Mouse (Mus musculus) CH12.LX (cell line): ENCODE results near the gene Ireb2. TPM values are rescaled to one million over a fixed set of nuclear protein-coding genes. Genes with fewer than 3 reads are reported as not detected.

Source experiments
- DNase-seq: peaks from one replicate; pipeline ENCODE4 v3.0.0-alpha.2; 2013; ENCODE audit errors: extremely low read depth
- H3K27ac ChIP-seq: 2 replicates; pipeline ENCODE4 v1.5.1; 2012; ENCODE audit warnings: low read depth, mild to moderate bottlenecking, control low read depth, moderate library complexity; ENCODE audit not compliant: insufficient read depth
- H3K27me3 ChIP-seq: replicated peaks from 2 replicates; pipeline ENCODE3; 2012; ENCODE audit warnings: inconsistent platforms
- H3K36me3 ChIP-seq, 2 experiments: replicated peaks in 1 of 2; 2 replicates each; pipeline versions ENCODE3 to v1.6.1; 2012; ENCODE audit warnings: inconsistent platforms in 1 of 2, low read length in 1 of 2, mild to moderate bottlenecking in 1 of 2, mixed read lengths in 1 of 2, moderate library complexity in 1 of 2; ENCODE audit not compliant: control insufficient read depth in 1 of 2, insufficient read depth in 1 of 2
- H3K4me1 ChIP-seq, 2 experiments: 2 replicates each; pipeline ENCODE4 v1.6.1; 2012; ENCODE audit warnings: inconsistent platforms in 1 of 2, moderate library complexity in 1 of 2; ENCODE audit not compliant: insufficient read depth in 2 of 2, control insufficient read depth in 1 of 2
- H3K4me2 ChIP-seq: 2 replicates; pipeline ENCODE4 v1.6.1; 2012; ENCODE audit warnings: low read depth, mild to moderate bottlenecking, control low read depth; ENCODE audit not compliant: poor library complexity, insufficient read depth, severe bottlenecking
- H3K4me3 ChIP-seq, 3 experiments: fragments of 150-350 bp in 1 of 3; sonication (generic) in 1 of 3; replicated peaks in 1 of 3; 2 replicates each; pipeline versions ENCODE3 to v1.5.1; 2011 to 2012; ENCODE audit warnings: low read depth in 2 of 3, low read length in 2 of 3, mild to moderate bottlenecking in 2 of 3, moderate library complexity in 2 of 3, control low read depth in 1 of 3, improper control_type of control experiment in 1 of 3, inconsistent platforms in 1 of 3, mixed read lengths in 1 of 3; ENCODE audit not compliant: poor library complexity in 1 of 3
- H3K79me2 ChIP-seq: replicated peaks from 2 replicates; pipeline ENCODE4 v1.6.1; 2012; ENCODE audit warnings: mild to moderate bottlenecking, moderate library complexity; ENCODE audit not compliant: control insufficient read depth, poor library complexity, insufficient read depth, severe bottlenecking; ENCODE audit errors: extremely low read depth
- H3K9ac ChIP-seq: 2 replicates; pipeline ENCODE4 v1.6.1; 2012; ENCODE audit warnings: low read depth, mild to moderate bottlenecking, control low read depth, moderate library complexity; ENCODE audit not compliant: insufficient read depth
- H3K9me3 ChIP-seq: replicated peaks from 2 replicates; pipeline ENCODE3; 2012; ENCODE audit warnings: low read length, inconsistent platforms, mixed read lengths
- CTCF ChIP-seq, 2 experiments: IDR thresholded peaks in 1 of 2; conservative IDR thresholded peaks in 1 of 2; 2 replicates each; pipeline ENCODE4 v1.5.1; 2011 to 2012; ENCODE audit warnings: low read depth in 2 of 2, low read length in 2 of 2, improper control_type of control experiment in 1 of 2, inconsistent platforms in 1 of 2, mild to moderate bottlenecking in 1 of 2, moderate library complexity in 1 of 2
- E2F4 ChIP-seq: IDR thresholded peaks from 2 replicates; pipeline ENCODE4 v1.6.1; 2011; ENCODE audit warnings: low read depth, low read length, improper control_type of control experiment; ENCODE audit not compliant: insufficient replicate concordance
- ELF1 ChIP-seq: IDR thresholded peaks from 2 replicates; pipeline ENCODE4 v1.6.1; 2014; ENCODE audit warnings: low read depth, mild to moderate bottlenecking, inconsistent platforms, low read length, improper control_type of control experiment
- GABPA ChIP-seq: IDR thresholded peaks from 2 replicates; pipeline ENCODE4 v1.6.1; 2012; ENCODE audit warnings: low read depth, low read length, improper control_type of control experiment, inconsistent platforms; ENCODE audit not compliant: insufficient replicate concordance
- JUN ChIP-seq: IDR thresholded peaks from 2 replicates; pipeline ENCODE4 v1.6.1; 2011; ENCODE audit warnings: low read depth, mild to moderate bottlenecking, low read length, improper control_type of control experiment, moderate library complexity; ENCODE audit not compliant: insufficient read depth
- MAX ChIP-seq: IDR thresholded peaks from 2 replicates; pipeline ENCODE4 v1.6.1; 2011; ENCODE audit warnings: low read length, improper control_type of control experiment
- MAZ ChIP-seq: IDR thresholded peaks from 2 replicates; pipeline ENCODE4 v1.6.1; 2012; ENCODE audit warnings: low read depth, mild to moderate bottlenecking, inconsistent platforms, low read length, improper control_type of control experiment, moderate library complexity
- MEF2A ChIP-seq: IDR thresholded peaks from 2 replicates; pipeline ENCODE4 v1.6.1; 2014; ENCODE audit warnings: low read depth, mild to moderate bottlenecking, inconsistent platforms, low read length, improper control_type of control experiment, borderline replicate concordance
- MYC ChIP-seq: IDR thresholded peaks from 2 replicates; pipeline ENCODE4 v1.6.1; 2011; ENCODE audit warnings: low read depth, mild to moderate bottlenecking, improper control_type of control experiment, low read length
- NELFE ChIP-seq: IDR thresholded peaks from 2 replicates; pipeline ENCODE4 v1.6.1; 2011; ENCODE audit warnings: low read depth, low read length, improper control_type of control experiment
- PAX5 ChIP-seq: IDR thresholded peaks from 2 replicates; pipeline ENCODE4 v1.6.1; 2012; ENCODE audit warnings: low read length, inconsistent platforms, mixed read lengths
- POLR2AphosphoS2 ChIP-seq: IDR thresholded peaks from 2 replicates; pipeline ENCODE4 v1.6.1; 2011; ENCODE audit warnings: low read depth, low read length, improper control_type of control experiment
- RAD21 ChIP-seq: IDR thresholded peaks from 2 replicates; pipeline ENCODE4 v1.6.1; 2011; ENCODE audit warnings: low read depth, mild to moderate bottlenecking, low read length, improper control_type of control experiment, moderate library complexity
- SMC3 ChIP-seq: IDR thresholded peaks from 2 replicates; pipeline ENCODE4 v1.6.1; 2011; ENCODE audit warnings: low read depth, low read length, improper control_type of control experiment
- TBP ChIP-seq: conservative IDR thresholded peaks from 2 replicates; pipeline ENCODE4 v1.6.1; 2011; ENCODE audit warnings: low read depth, low read length, improper control_type of control experiment
- USF1 ChIP-seq: IDR thresholded peaks from 2 replicates; pipeline ENCODE4 v1.6.1; 2014; ENCODE audit warnings: low read depth, mild to moderate bottlenecking, inconsistent platforms, low read length, improper control_type of control experiment
- USF2 ChIP-seq: conservative IDR thresholded peaks from 2 replicates; pipeline ENCODE4 v1.6.1; 2011; ENCODE audit warnings: low read depth, low read length, improper control_type of control experiment
- ZNF384 ChIP-seq: IDR thresholded peaks from 2 replicates; pipeline ENCODE4 v1.6.1; 2012; ENCODE audit warnings: low read depth, low read length, improper control_type of control experiment, inconsistent platforms
- dilution Hi-C: fragments of 300-500 bp; cut with MboI; formaldehyde crosslinking; loops from 2 replicates; pipeline ENCODE4 v1.14.3; 2020; ENCODE audit warnings: low sequenced_read_pairs; ENCODE audit not compliant: extremely low pct_unique_long_range_greater_than_20kb, extremely low pct_ligation_motif_present
- in situ Hi-C: fragments of 300-500 bp; cut with MboI; formaldehyde crosslinking; loops from 3 replicates; pipeline ENCODE4 v1.14.3; 2019; ENCODE audit warnings: low sequenced_read_pairs, low pct_ligation_motif_present, low pct_unique_long_range_greater_than_20kb, mixed read lengths
- polyA plus RNA-seq: library from polyadenylated mRNA; unstranded; fragments of >175 nt; gene quantifications from 2 replicates; pipeline ENCODE4 v1.2.1, GENCODE M21; 2012; ENCODE audit warnings: low read depth; ENCODE audit not compliant: insufficient read length
- total RNA-seq, 2 experiments: library from RNA; depleted of rRNA; stranded (reverse); fragments of 300-350 nt in 1 of 2; fragments of >200 nt in 1 of 2; gene quantifications; 2 replicates each; pipeline ENCODE4 v1.2.3; 2012 to 2014

The Ireb2 gene
- total and polyA plus RNA-seq, 3 experiments, result 15.0 to 39.8 (median 37.6) TPM

- TF ChIP-seq POLR2AphosphoS2, result no peak
- TF ChIP-seq MYC, result no peak
- no peak for TF ChIP-seq E2F4
- TF ChIP-seq MEF2A, result no peak
- TF ChIP-seq NELFE, result no peak
- no peak for TF ChIP-seq PAX5
- TF ChIP-seq MAX, result no peak
- TF ChIP-seq USF1, result no peak
- TF ChIP-seq MAZ, result no peak
- peak in 1 of 2 experiments; percentile 52; a peak in 3 of 4 replicates for TF ChIP-seq CTCF (conservative IDR thresholded peaks at IDR 0.05 in 1 of 2, IDR thresholded peaks at IDR 0.05 in 1 of 2; ENCODE audit: low read depth in 2 of 2, low read length in 2 of 2)
- no peak for TF ChIP-seq ZNF384
- peak; percentile 31 for TF ChIP-seq SMC3
- peak; percentile 10 for TF ChIP-seq RAD21
- no peak for TF ChIP-seq ELF1
- Histone ChIP-seq H3K9ac (no peak overlapping the region), H3K4me2 (no peak overlapping the region), H3K4me1 (0 out of 4 replicates have a peak, but pooled peaks cover 0 to 1% of the 10 kb centered on the region in 2 experiments), H3K27ac (no peak overlapping the region), H3K4me3 (no peak overlapping the region), H3K9me3 (no peaks in the 10 kb centered on the region), H3K79me2 (0 out of 2 replicates have a peak, but pooled peaks cover 2% of the 10 kb centered on the region), H3K27me3 (no peaks in the 10 kb centered on the region), H3K36me3 (peaks cover 33 to 81% of the 10 kb centered on the region in 2 experiments)
- peak; percentile 10 for DNase-seq
- in situ Hi-C loops (no loop called here), dilution Hi-C loops (no loop called here)
Observed at GRCm38 (mm10) chr9:54897097-54897496, 33.5 kb downstream of the Ireb2 start.

GRCm38 (mm10) chr9:54909446-54909845, 45.9 kb downstream of the Ireb2 start:
- TF ChIP-seq USF1 (no peak), TBP (no peak), PAX5 (no peak), MAZ (no peak), POLR2AphosphoS2 (no peak), MEF2A (no peak), NELFE (no peak), MYC (no peak), USF2 (no peak), RAD21 (no peak), JUN (no peak), CTCF (conservative IDR thresholded peaks at IDR 0.05 in 1 of 2, IDR thresholded peaks at IDR 0.05 in 1 of 2; ENCODE audit: low read depth in 2 of 2, low read length in 2 of 2) (no peak), GABPA (no peak)

More at GRCm38 (mm10) chr9:54909446-54909845, 45.9 kb downstream of the Ireb2 start:
- in situ Hi-C loops (no loop called here), dilution Hi-C loops (no loop called here)
- H3K27ac ChIP-seq, result no peak overlapping the region
- no peak overlapping the region for H3K4me2 ChIP-seq
- H3K36me3 ChIP-seq, result peaks cover 18 to 67% of the 10 kb centered on the region in 2 experiments
- no peak overlapping the region for H3K9ac ChIP-seq
- no peak overlapping the region for H3K4me3 ChIP-seq
- DNase-seq, result no peak
- H3K9me3 ChIP-seq, result no peaks in the 10 kb centered on the region
- no peaks in the 10 kb centered on the region for H3K27me3 ChIP-seq
- no peaks in the 10 kb centered on the region for H3K79me2 ChIP-seq
- no peaks in the 10 kb centered on the region for H3K4me1 ChIP-seq
